Mouse (Mus musculus) gastrocnemius, postnatal 25 days (tissue): ENCODE results near the gene Cyp2d11. TPM values are rescaled to one million over a fixed set of nuclear protein-coding genes. Genes with fewer than 3 reads are reported as not detected.
"Not testable (repeated sequence)": the region's sequence is repeated elsewhere in the genome, so short reads cannot be mapped to it uniquely, and the experiment has no call there.

Experiments used
- DNase-seq: peaks from one replicate; pipeline ENCODE4 v3.0.0; 2022
- total RNA-seq, 2 experiments: library from RNA; stranded (reverse); gene quantifications; 1 replicate in 1 of 2; 2 replicates in 1 of 2; pipeline ENCODE4 v1.2.3; 2021

Cyp2d11 gene
- total RNA-seq, 2 experiments from 2014 or later: 0.27 TPM; not detected in 1

GRCm38 (mm10) chr15:82379871-82380713 is 13.7 kb downstream of the Cyp2d11 start, which contains the start of gene Cyp2d22:
Gene Cyp2d22, minus strand, starts transcription at chr15:82380260.
- DNase-seq: peak; percentile 69

DNA sequence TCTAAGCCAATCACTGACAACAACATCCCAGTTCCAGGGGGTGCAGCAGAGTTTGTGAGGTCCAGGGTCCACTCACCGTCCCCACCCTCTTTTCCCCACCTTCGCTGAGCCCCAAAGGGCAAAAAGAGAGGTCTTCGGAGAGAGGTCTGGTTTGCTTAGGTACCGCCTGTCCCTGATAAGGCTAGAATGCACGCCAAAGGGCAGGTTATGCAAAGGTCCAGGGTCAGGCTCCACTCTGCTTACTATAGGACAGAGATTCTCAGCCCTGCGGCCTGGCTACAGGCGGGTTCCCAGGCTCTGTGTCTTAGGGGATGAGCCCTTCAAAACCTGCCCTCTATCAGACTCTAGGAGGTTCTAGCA is 14.3 kb downstream of the Cyp2d11 start:
- no peak for DNase-seq

- DNase-seq: peak; percentile 32
Observed at GRCm38 (mm10) chr15:82378261-82379180, 15.3 kb downstream of the Cyp2d11 start.

- no peak for DNase-seq
Observed at GRCm38 (mm10) chr15:82377701-82378100, 16.1 kb downstream of the Cyp2d11 start.

- DNase-seq: peak; percentile 77
Observed at GRCm38 (mm10) chr15:82376393-82377138, 17.3 kb downstream of the Cyp2d11 start.

- DNase-seq: no peak
Observed at GRCm38 (mm10) chr15:82375855-82376254, 18.0 kb downstream of the Cyp2d11 start.

DNA sequence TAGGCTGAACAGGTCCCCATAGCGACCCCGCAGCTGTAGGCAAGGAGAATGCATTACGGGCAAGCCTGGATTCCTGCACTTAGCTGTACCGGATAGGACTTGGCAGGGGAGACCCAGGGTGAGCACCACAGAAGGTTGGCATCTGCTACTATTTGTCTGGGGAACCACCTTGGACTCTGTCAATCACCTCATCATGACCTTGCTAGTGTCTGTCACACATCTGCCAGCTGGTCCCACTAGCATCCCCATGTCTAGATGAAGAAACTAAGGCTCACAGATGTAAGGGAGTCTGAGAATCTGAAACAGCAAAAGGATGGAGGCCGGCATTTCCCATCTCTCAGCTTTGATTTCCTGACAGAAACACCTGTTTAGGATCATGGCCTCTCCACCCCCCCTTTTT is 19.4 kb downstream of the Cyp2d11 start:
- DNase-seq: no peak

- DNase-seq: no peak
Observed at GRCm38 (mm10) chr15:82372991-82373390, 20.8 kb downstream of the Cyp2d11 start.

GRCm38 (mm10) chr15:82372446-82372845 is 21.4 kb downstream of the Cyp2d11 start:
- DNase-seq: no peak

DNA sequence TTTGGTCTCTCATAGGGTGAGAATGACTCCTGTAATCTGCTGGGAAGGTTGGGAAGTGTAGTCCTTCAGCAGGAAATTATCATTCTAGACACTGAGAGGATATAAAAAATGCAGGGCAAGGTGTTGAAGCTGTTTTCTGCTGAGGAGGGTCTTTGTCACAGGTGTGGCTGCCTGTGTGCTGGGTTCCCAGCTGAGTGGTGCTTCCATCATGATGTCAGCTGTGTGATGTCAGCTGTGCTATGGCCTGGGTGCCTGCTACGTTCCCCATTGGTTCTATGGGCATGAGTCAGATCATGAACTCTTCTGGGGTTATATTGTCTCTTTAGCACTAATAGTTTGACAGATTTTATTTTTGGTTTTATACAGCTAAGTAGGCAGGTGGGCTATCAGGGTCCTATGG is 25.0 kb downstream of the Cyp2d11 start:
- DNase-seq: no peak

GRCm38 (mm10) chr15:82368146-82368545 is 25.7 kb downstream of the Cyp2d11 start:
- no peak for DNase-seq

DNA sequence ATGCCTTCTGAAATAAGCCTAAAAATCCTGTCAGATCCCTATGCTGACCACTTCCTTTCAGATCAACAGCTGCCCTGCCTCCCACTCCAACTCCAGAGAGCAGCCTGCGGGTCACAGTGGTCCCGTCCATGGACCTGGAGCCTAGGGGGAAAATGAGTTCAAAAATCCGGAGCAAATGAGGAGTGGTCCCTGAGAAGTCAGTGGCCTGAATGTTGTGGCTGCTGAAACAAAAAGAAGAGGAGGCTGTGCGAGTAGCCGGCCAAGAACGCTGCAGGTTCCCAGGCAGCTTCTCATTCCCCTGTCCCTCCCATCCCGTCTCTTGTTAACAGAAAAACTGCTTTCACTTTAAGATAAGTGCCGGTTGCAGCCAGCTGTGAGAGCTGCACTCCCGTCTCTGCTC is 29.3 kb downstream of the Cyp2d11 start:
- not testable (repeated sequence) for DNase-seq

DNA sequence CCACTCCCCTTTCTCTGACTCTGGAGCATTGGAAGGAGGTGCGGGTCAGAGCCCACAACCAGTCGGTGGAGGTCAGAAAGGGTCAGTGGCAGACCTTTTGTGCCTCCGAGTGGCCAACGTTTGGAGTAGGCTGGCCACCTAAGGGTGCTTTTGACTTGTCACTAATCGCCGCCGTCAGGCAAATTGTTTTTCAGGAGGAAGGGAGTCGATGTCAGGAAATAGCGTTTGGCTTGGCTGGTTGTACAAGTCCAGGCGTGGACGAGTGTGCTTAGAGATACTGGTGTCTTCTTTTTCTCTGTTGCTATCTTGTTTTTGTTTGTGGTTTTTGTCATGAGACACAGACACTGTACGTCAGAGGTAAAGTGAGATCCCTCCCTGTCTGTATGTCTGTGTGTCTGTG is 30.0 kb downstream of the Cyp2d11 start:
- DNase-seq: not testable (repeated sequence)

DNA sequence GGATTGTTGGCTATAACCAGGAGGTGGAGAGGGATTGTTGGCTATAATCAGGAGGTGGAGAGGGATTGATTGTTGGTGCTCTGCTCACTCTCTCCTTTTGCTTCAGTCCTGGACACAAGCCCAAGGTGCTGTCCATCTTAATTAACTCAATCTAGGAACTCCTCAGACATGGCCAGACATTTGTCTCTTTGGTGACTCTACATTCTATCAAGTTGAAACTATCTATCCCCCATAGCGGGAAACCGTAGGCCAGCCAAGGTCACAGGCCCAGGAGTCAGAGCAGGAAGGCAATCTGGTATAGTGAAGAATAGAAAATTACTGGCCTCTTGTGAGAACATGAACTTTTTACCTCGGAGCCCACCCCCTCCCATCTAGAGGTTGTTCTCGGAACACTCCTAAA is 31.6 kb downstream of the Cyp2d11 start:
- DNase-seq: no peak

- peak; percentile 65 for DNase-seq
Observed at GRCm38 (mm10) chr15:82361459-82362018, 32.3 kb downstream of the Cyp2d11 start.

- DNase-seq: no peak
Observed at GRCm38 (mm10) chr15:82358431-82359260, 35.2 kb downstream of the Cyp2d11 start.

GRCm38 (mm10) chr15:82354126-82354945 is 39.5 kb downstream of the Cyp2d11 start, which contains the start of gene Ndufa6:
Gene Ndufa6, minus strand, starts transcription at chr15:82354322.
- peak; percentile 97 for DNase-seq

DNA sequence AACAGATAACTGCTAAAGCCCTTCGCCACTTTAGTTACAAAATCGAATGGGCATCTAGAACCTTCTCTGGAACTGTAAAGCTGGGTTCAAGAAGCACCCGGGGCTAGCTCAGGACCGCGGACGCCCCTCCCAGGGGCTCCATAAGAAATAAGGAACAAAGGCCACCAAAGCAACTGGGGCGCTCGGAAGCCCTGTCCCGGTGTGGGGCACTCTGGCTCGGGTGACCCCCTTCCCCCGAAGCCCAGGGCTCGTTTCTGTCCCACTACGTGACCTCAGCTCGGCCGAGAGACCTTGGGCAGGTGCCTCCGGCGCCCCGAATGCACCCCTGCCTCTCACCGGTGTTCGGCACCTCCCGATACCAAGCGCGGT is 40.1 kb downstream of the Cyp2d11 start:
- DNase-seq: no peak

- no peak for DNase-seq
Observed at GRCm38 (mm10) chr15:82353078-82353744, 40.6 kb downstream of the Cyp2d11 start.
